20 mouse cellular contexts compared by ENCODE assay signal in genomic region chr8:120591587-120592292, GRCm38 (mm10). TPM values are rescaled to one million over a fixed set of nuclear protein-coding genes. Genes with fewer than 3 reads are reported as not detected.
DNase-seq lines count a peak whose midpoint lies in the region; ATAC-seq and TF ChIP-seq lines count a peak whose summit lies in the region.
"Had no signal": no experiment of that assay in that cellular context is flagged by ENCODE, and none has a peak within 500 bp of the region (broad histone marks: within the 10 kb centered on the region; RNA-seq: fewer than 3 reads in every experiment).

No protein-coding gene starts in this region.

- DNase-seq in cerebellum, postnatal 10 days = peak; percentile 82 to 84
- DNase-seq in cerebellum, adult 11 months = no peak
- DNase-seq in heart, embryonic 10.5 days (ENCODE audit: low spot score) = no peak
- DNase-seq in heart, adult 9 months (ENCODE audit: low spot score in 2 of 2) = no peak
- peak; percentile 26 for DNase-seq in lung, postnatal 25 days (ENCODE audit: low spot score)
- no peak for DNase-seq in lung, adult 2 months
- no peak for DNase-seq in retina, postnatal 1 day
- DNase-seq: gastrocnemius, postnatal 14 days; heart, postnatal 36 days; midbrain, embryonic 14.5 days; right cerebral cortex, postnatal 4 days; thymus, adult 18-20 months had no signal

- no peaks in the 10 kb centered on the region for H3K9me3 ChIP-seq in heart, embryonic 10.5 days
- no peaks in the 10 kb centered on the region for H3K9me3 ChIP-seq in stomach, embryonic 15.5 days
- H3K9me3 ChIP-seq: heart, embryonic 13.5 days; limb, embryonic 10.5 days; neural tube, embryonic 15.5 days had no signal

- H3K27ac ChIP-seq in heart, embryonic 10.5 days = 0 out of 2 replicates have a peak overlapping the region, but pooled peaks have one; percentile 25
- H3K27ac ChIP-seq in stomach, embryonic 15.5 days = peak overlapping the region; percentile 28; the same call in 1 of the 2 replicates
- H3K27ac ChIP-seq: heart, embryonic 13.5 days; kidney, postnatal 0 days; limb, embryonic 10.5 days; neural tube, embryonic 15.5 days had no signal

- peaks cover 9% of the 10 kb centered on the region; the same call in 1 of the 2 replicates for H3K36me3 ChIP-seq in heart, embryonic 10.5 days
- no peaks in the 10 kb centered on the region for H3K36me3 ChIP-seq in stomach, embryonic 15.5 days
- H3K36me3 ChIP-seq: heart, embryonic 13.5 days; neural tube, embryonic 15.5 days had no signal

- no peak for TF ChIP-seq POLR2A in lung, adult 2 months (IDR thresholded peaks at IDR 0.05; ENCODE audit: borderline replicate concordance, extremely low read depth, low read depth, low read length)

- no peak overlapping the region for H3K4me2 ChIP-seq in stomach, embryonic 15.5 days
- H3K4me2 ChIP-seq: heart, embryonic 13.5 days; neural tube, embryonic 15.5 days had no signal

- peaks cover 47% of the 10 kb centered on the region for H3K4me1 ChIP-seq in heart, embryonic 10.5 days
- H3K4me1 ChIP-seq in lung, adult 2 months (ENCODE audit: control insufficient read depth, insufficient read depth, low read length) = no peaks in the 10 kb centered on the region
- H3K4me1 ChIP-seq in stomach, embryonic 15.5 days = peaks cover 10% of the 10 kb centered on the region

- 77% methylated on average over 10 of the region's 10 CpGs for WGBS in heart, embryonic 10.5 days
- WGBS in lung, adult 2 months = 40% methylated on average over 10 of the region's 10 CpGs
- WGBS in stomach, embryonic 15.5 days = 54% methylated on average over 10 of the region's 10 CpGs

- ATAC-seq in stomach, embryonic 15.5 days (ENCODE audit: insufficient read depth, low FRiP score, low read depth) = no peak
- ATAC-seq: hindbrain, embryonic 16.5 days; intestine, postnatal 0 days had no signal

- no peak for TF ChIP-seq CTCF in lung, adult 2 months (IDR thresholded peaks at IDR 0.05; ENCODE audit: insufficient read depth, low read length)

- H3K27me3 ChIP-seq in heart, embryonic 10.5 days (ENCODE audit: insufficient read depth, poor library complexity, severe bottlenecking) = peaks cover 5% of the 10 kb centered on the region; the same call in 1 of the 2 replicates
- no peaks in the 10 kb centered on the region for H3K27me3 ChIP-seq in stomach, embryonic 15.5 days (replicated peaks)
- H3K27me3 ChIP-seq: heart, embryonic 13.5 days; neural tube, embryonic 15.5 days had no signal

- H3K4me3 ChIP-seq in heart, embryonic 10.5 days = no peak overlapping the region
- no peak overlapping the region for H3K4me3 ChIP-seq in lung, adult 2 months (replicated peaks; ENCODE audit: extremely low read depth, low read depth, low read length)
- no peak overlapping the region for H3K4me3 ChIP-seq in stomach, embryonic 15.5 days (replicated peaks)
- H3K4me3 ChIP-seq: heart, embryonic 13.5 days; limb, embryonic 10.5 days; myocyte; neural tube, embryonic 15.5 days had no signal

- H3K9ac ChIP-seq in stomach, embryonic 15.5 days = no peak overlapping the region
- H3K9ac ChIP-seq: heart, embryonic 13.5 days; neural tube, embryonic 15.5 days had no signal

RNA-seq across cellular contexts. Expression of gene Gins2, which starts 2.6 kb away (rescaled TPM):
- 106 and 125 TPM in 2 replicates for polyA plus RNA-seq in heart, embryonic 10.5 days (2016; fragmentation: Nextera tagmentation; extraction: Ambion mirVana)
- 4.4 and 4.5 TPM in 2 replicates for polyA plus RNA-seq in lung, adult 2 months (2012; rRNA removed)
- 88.1 and 94.7 TPM in 2 replicates for polyA plus RNA-seq in stomach, embryonic 15.5 days (2015; fragmentation: Nextera tagmentation; extraction: Ambion mirVana)

RNA-seq across cellular contexts. Expression of gene 1190005I06Rik, which starts 55.7 kb away (rescaled TPM):
- 4.6 and 7.7 TPM in 2 replicates for polyA plus RNA-seq in heart, embryonic 10.5 days (2016; fragmentation: Nextera tagmentation; extraction: Ambion mirVana)
- polyA plus RNA-seq in lung, adult 2 months (2012; rRNA removed) = 2.4 and 6.2 TPM in 2 replicates
- polyA plus RNA-seq in stomach, embryonic 15.5 days (2015; fragmentation: Nextera tagmentation; extraction: Ambion mirVana) = 2.4 and 3.8 TPM in 2 replicates

Comparison
In these comparisons a context has a peak if more than half of its experiments do, and no peak if none do; other contexts are left out.
1. DNase-seq: peak in cerebellum, postnatal 10 days (2 of 2) and lung, postnatal 25 days (single experiment); none in cerebellum, adult 11 months (single experiment), heart, embryonic 10.5 days (single experiment), heart, adult 9 months (0 of 2), lung, adult 2 months (single experiment) and retina, postnatal 1 day (single experiment).
2. RNA of gene Gins2, which starts 2.6 kb away (polyA plus RNA-seq): 106 to 125 TPM in heart, embryonic 10.5 days and 88.1 to 94.7 TPM in stomach, embryonic 15.5 days; 4.4 to 4.5 TPM in lung, adult 2 months; every median in the first group is over 10 times any median in the second.